Mouse (Mus musculus): ENCODE data around the gene Srsf9. TPM values are rescaled to one million over a fixed set of nuclear protein-coding genes. Genes with fewer than 3 reads are reported as not detected.

Srsf9 gene
- polyA plus RNA-seq, 1 experiment from 2014 or later, result 123 TPM

DNA sequence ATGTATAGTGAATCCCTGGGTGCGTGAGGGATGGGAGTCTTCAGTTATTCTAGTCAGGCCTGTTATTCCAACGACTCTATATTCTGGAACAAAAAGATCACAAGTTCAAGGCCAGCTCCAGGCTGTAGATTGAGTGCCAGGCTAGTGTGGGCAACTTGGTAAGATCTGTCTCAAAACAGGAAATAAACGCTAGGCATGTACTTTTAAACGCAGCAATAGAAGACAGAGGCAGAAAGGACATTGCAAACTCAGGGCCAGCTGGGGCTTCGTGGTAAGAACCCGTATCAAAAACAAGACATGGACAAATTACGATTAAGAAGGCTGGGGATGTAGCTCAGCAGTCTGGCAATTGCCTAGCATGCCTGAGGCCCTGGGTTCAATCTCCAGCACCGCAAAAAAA lies 32.5 kb downstream of the Srsf9 start:
- Histone ChIP-seq H3K36me3 (ENCODE audit: control insufficient read depth, insufficient read depth, low read length) (no peaks in the 10 kb centered on the region), H3K27me3 (ENCODE audit: control insufficient read depth, insufficient read depth, low read length) (no peaks in the 10 kb centered on the region), H3K9ac (replicated peaks; ENCODE audit: low read depth, low read length) (no peak overlapping the region), H3K9me3 (ENCODE audit: control insufficient read depth, low read length) (no peaks in the 10 kb centered on the region), H3K4me2 (ENCODE audit: low read depth, low read length) (no peak overlapping the region), H3K4me1 (ENCODE audit: control insufficient read depth, insufficient read depth, low read length) (no peaks in the 10 kb centered on the region), H3K4me3 (ENCODE audit: low read depth, low read length) (no peak overlapping the region), H3K27ac (ENCODE audit: low read depth, low read length) (no peak overlapping the region)
- WGBS, result 82% methylated on average over 8 of the region's 8 CpGs
- ATAC-seq (ENCODE audit: low read depth), result no peak

DNA sequence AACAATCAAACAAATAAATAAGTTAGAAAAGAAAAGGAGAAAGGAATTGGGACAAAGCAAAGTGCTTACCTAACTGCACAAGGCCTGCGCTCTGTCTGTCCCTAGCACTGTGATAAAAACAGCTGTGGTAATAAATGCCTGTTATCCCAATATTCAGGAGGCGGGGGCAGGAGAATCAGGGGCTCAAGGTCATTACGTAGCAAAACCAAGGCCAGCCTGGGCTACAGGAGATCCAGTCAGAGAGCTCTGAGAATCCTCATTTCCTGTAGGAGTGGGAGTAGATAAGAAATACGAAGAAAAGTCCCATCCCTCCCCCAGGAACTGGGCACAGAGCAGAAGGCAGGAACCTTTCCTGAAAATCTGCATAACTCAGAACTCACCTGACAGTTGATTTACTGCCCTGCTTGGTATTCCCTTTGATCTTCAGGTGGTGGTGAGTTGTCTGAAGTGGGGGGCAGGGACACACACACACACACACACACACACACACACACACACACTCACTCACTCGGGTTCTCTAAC lies 32.9 kb downstream of the Srsf9 start:
- Histone ChIP-seq H3K4me2 (ENCODE audit: low read depth, low read length) (no peak overlapping the region), H3K4me1 (ENCODE audit: control insufficient read depth, insufficient read depth, low read length) (no peaks in the 10 kb centered on the region), H3K9ac (replicated peaks; ENCODE audit: low read depth, low read length) (no peak overlapping the region), H3K9me3 (ENCODE audit: control insufficient read depth, low read length) (no peaks in the 10 kb centered on the region), H3K36me3 (ENCODE audit: control insufficient read depth, insufficient read depth, low read length) (no peaks in the 10 kb centered on the region), H3K4me3 (ENCODE audit: low read depth, low read length) (no peak overlapping the region), H3K27me3 (ENCODE audit: control insufficient read depth, insufficient read depth, low read length) (no peaks in the 10 kb centered on the region), H3K27ac (ENCODE audit: low read depth, low read length) (no peak overlapping the region)
- 59% methylated on average over 5 of the region's 5 CpGs for WGBS
- ATAC-seq (ENCODE audit: low read depth), result no peak

DNA sequence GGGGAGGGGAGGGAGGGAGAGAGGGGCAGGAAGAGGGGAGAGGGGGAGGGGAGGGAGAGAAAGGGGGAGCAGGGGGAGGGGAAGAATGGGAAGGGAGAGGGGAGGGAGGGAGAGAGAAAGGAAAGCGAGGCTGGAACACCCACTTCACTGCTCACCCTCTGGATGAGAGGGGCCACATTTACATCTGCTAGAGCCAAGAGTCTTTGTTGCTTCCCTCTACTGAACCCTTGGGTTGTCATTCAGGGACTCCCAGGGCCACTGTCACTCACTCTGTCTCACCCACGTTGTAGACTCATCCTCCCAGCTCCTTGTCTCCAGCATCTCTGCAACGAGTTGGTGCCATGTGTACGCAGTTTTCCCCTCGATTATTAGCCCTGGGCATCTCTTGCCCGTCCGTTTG lies 35.2 kb downstream of the Srsf9 start:
- 35% methylated on average over 7 of the region's 7 CpGs for WGBS
- ATAC-seq (ENCODE audit: low read depth), result no peak
- H3K27ac ChIP-seq (ENCODE audit: low read depth, low read length), result no peak overlapping the region

DNA sequence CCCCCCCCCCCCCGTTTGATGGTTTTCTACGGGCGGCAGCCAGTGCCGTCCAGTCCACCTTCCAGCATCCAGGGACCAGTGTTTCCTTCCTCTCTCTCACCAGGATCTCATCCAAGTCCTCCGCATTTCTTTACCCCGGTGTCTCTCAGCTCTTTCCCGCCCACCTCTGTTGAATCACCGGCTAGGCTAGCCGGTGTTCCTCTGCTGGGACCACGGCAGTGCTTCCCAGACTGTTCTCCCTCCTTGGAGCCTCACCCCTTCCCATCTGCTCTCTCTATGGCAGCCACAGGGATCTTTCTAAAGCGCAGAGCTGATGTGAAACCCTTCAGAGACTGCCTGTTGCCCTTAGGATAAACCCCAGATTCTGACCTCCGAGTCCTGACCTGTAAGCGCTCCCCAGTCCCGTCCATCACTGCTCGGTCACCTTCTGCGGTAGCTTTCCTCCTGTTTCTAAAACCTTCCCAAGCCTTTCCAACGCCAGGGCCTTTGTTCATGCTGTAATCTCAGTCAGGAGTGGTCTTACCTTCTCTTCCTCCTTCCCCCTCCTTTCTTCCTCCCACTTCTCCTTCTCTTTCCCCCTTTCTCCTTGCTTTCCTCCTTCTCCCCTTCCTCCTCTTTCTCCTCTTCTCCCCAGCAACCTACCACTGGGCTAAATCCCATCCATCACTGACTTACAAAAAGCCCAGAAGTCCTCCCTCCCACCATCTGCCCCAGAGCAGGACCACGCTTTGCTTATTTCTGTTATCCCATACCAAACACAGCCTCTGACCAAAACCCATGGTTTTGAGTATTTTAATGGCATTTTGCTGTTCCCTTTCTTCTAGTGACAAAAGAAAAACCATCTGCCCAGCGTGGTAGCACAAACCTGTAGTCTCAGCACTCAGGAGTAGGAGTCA lies 36.1 kb downstream of the Srsf9 start:
- WGBS, result 12% methylated on average over 19 of the region's 19 CpGs
- Histone ChIP-seq H3K9me3 (ENCODE audit: control insufficient read depth, low read length) (no peaks in the 10 kb centered on the region), H3K4me3 (ENCODE audit: low read depth, low read length) (no peak overlapping the region), H3K9ac (replicated peaks; ENCODE audit: low read depth, low read length) (0 out of 2 replicates have a peak overlapping the region, but pooled peaks have one; percentile 16), H3K4me1 (ENCODE audit: control insufficient read depth, insufficient read depth, low read length) (no peaks in the 10 kb centered on the region), H3K36me3 (ENCODE audit: control insufficient read depth, insufficient read depth, low read length) (no peaks in the 10 kb centered on the region), H3K27me3 (ENCODE audit: control insufficient read depth, insufficient read depth, low read length) (no peaks in the 10 kb centered on the region), H3K4me2 (ENCODE audit: low read depth, low read length) (no peak overlapping the region; the same call in 1 of the 2 replicates), H3K27ac (ENCODE audit: low read depth, low read length) (no peak overlapping the region)
- no peak for ATAC-seq (ENCODE audit: low read depth)

More for the DNA sequence above, 35.2 kb downstream of the Srsf9 start:
- Histone ChIP-seq H3K4me1 (ENCODE audit: control insufficient read depth, insufficient read depth, low read length) (no peaks in the 10 kb centered on the region), H3K4me3 (ENCODE audit: low read depth, low read length) (no peak overlapping the region), H3K4me2 (ENCODE audit: low read depth, low read length) (no peak overlapping the region), H3K9me3 (ENCODE audit: control insufficient read depth, low read length) (no peaks in the 10 kb centered on the region), H3K9ac (replicated peaks; ENCODE audit: low read depth, low read length) (no peak overlapping the region), H3K27me3 (ENCODE audit: control insufficient read depth, insufficient read depth, low read length) (no peaks in the 10 kb centered on the region), H3K36me3 (ENCODE audit: control insufficient read depth, insufficient read depth, low read length) (no peaks in the 10 kb centered on the region)

DNA sequence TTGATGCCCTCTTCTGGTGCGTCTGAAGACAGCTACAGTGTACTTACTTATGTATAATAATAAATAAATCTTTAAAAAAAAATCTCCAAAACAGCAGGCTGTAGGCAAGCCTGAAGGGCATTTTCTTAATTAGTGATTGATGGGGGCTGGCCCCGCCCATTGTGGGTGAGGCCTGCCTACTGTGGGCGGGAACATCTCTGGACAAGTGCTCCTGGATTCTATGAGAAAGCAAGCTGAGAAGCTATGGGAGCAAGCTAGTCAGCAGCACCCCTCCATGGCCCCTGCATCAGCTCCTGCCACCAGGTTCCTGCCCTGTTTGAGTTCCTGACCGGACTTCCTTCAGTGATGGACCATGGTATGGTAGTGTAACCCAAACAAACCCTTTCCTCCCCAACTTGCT lies 37.8 kb downstream of the Srsf9 start:
- no peaks in the 10 kb centered on the region for H3K9me3 ChIP-seq (ENCODE audit: control insufficient read depth, low read length)
- no peak overlapping the region for H3K4me2 ChIP-seq (ENCODE audit: low read depth, low read length)
- 88% methylated on average over 4 of the region's 4 CpGs for WGBS
- no peaks in the 10 kb centered on the region for H3K27me3 ChIP-seq (ENCODE audit: control insufficient read depth, insufficient read depth, low read length)
- H3K36me3 ChIP-seq (ENCODE audit: control insufficient read depth, insufficient read depth, low read length), result no peaks in the 10 kb centered on the region
- no peak overlapping the region for H3K9ac ChIP-seq (replicated peaks; ENCODE audit: low read depth, low read length)
- no peak overlapping the region for H3K4me3 ChIP-seq (ENCODE audit: low read depth, low read length)
- H3K27ac ChIP-seq (ENCODE audit: low read depth, low read length), result no peak overlapping the region
- no peaks in the 10 kb centered on the region for H3K4me1 ChIP-seq (ENCODE audit: control insufficient read depth, insufficient read depth, low read length)
- ATAC-seq (ENCODE audit: low read depth), result no peak

DNA sequence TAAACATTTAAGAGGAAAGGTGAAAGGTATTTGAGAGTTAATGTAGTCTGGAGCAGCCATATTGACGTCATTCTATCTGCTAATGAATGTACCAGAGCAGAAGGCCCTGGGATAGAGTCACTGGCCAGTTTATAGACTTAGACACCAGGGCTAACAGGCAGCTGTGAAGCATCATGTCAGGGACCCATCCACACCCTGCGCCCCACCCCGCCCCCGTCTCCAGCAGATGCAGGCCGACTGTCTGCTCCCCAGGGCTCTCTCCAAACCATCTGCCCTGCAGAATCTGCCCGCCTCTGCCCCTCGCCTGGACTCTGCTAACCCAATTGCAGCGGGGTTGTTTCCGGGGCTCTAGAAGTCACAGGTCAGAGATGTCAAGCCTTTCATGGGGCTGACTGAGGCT lies 44.8 kb downstream of the Srsf9 start:
- Histone ChIP-seq H3K27ac (ENCODE audit: low read depth, low read length) (no peak overlapping the region), H3K4me3 (ENCODE audit: low read depth, low read length) (no peak overlapping the region), H3K9me3 (ENCODE audit: control insufficient read depth, low read length) (no peaks in the 10 kb centered on the region), H3K36me3 (ENCODE audit: control insufficient read depth, insufficient read depth, low read length) (no peaks in the 10 kb centered on the region), H3K9ac (replicated peaks; ENCODE audit: low read depth, low read length) (no peak overlapping the region), H3K4me2 (ENCODE audit: low read depth, low read length) (no peak overlapping the region), H3K4me1 (ENCODE audit: control insufficient read depth, insufficient read depth, low read length) (peaks cover 6% of the 10 kb centered on the region), H3K27me3 (ENCODE audit: control insufficient read depth, insufficient read depth, low read length) (no peaks in the 10 kb centered on the region)
- ATAC-seq (ENCODE audit: low read depth), result no peak
- WGBS, result 19% methylated on average over 9 of the region's 9 CpGs

DNA sequence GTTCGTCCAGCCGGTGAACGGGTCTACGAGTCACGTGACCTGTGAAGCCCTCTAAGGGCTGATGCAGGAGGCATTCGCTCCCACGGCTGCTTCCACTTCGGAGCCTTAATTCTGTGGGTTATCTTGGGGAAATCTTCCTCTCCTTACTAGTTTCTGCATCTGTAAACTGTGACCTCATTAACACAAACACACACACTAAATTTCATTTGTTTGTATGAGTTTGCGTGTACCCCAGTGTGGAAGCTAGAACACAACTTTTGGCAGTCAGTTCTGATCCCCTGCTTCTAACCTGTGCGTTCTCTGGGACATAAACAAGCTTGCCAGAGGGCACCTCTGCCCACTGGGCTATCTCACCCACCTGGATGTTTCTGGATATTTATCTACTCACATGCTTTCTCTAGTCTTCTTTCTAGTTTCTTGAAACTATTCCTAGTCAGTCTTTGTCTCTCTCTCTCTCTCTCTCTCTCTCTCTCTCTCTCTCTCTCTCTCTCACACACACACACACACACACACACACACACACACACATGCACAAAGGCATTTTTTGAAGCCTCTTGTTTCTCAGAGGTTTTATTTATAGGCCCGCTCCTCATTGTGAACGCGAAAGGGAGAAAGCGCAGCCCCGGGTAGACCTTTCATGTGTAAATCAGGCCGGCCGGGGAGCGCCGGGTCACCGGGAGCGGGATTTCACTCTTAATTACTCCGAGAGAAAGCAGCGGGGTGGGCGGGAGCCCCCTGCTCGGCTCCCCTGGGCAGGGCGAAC lies 46.6 kb downstream of the Srsf9 start:
- H3K4me3 ChIP-seq (ENCODE audit: low read depth, low read length), result peak overlapping the region; percentile 26; the same call in 1 of the 2 replicates
- H3K4me2 ChIP-seq (ENCODE audit: low read depth, low read length), result peak overlapping the region; percentile 61
- no peaks in the 10 kb centered on the region for H3K9me3 ChIP-seq (ENCODE audit: control insufficient read depth, low read length)
- peak overlapping the region; percentile 50 for H3K9ac ChIP-seq (replicated peaks; ENCODE audit: low read depth, low read length)
- ATAC-seq (ENCODE audit: low read depth), result peak; percentile 88
- no peaks in the 10 kb centered on the region for H3K27me3 ChIP-seq (ENCODE audit: control insufficient read depth, insufficient read depth, low read length)
- H3K4me1 ChIP-seq (ENCODE audit: control insufficient read depth, insufficient read depth, low read length), result peaks cover 6% of the 10 kb centered on the region
- no peaks in the 10 kb centered on the region for H3K36me3 ChIP-seq (ENCODE audit: control insufficient read depth, insufficient read depth, low read length)
- 4% methylated on average over 26 of the region's 26 CpGs for WGBS
- peak overlapping the region; percentile 55; the same call in 1 of the 2 replicates for H3K27ac ChIP-seq (ENCODE audit: low read depth, low read length)

DNA sequence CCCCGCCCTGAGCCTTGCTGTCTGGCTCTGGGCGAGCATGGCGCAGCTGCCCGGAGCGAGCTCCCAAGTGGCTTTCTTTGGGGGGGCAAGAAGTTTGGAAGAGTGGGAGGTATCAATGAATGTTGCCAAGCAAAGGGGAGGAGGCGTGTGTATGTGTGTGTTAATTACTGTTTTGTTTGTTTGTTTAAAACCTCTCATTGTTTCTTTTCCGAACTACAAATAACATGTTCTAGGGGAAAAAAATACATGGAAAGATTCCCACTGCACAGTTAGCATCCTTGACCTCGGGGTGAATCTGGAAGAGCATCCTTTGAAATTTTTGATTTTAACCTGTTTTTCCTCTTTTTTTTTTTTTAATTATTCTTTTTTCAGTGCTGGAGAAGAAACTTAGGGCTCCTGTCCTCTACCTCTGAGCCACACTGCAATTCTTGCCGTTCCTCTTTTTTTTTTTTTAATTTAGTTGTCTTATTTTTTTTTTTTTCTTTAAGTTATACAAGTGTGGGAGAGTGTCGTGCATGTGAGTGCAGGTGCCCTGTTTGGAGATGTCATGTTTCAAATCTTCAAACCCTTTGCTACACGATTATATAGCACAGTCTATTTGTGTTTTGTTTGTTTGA lies 47.3 kb downstream of the Srsf9 start:
- Histone ChIP-seq H3K9ac (replicated peaks; ENCODE audit: low read depth, low read length) (peak overlapping the region; percentile 50), H3K27me3 (ENCODE audit: control insufficient read depth, insufficient read depth, low read length) (no peaks in the 10 kb centered on the region), H3K9me3 (ENCODE audit: control insufficient read depth, low read length) (no peaks in the 10 kb centered on the region), H3K4me3 (ENCODE audit: low read depth, low read length) (peak overlapping the region; percentile 26; the same call in 1 of the 2 replicates), H3K36me3 (ENCODE audit: control insufficient read depth, insufficient read depth, low read length) (no peaks in the 10 kb centered on the region), H3K4me1 (ENCODE audit: control insufficient read depth, insufficient read depth, low read length) (peaks cover 6% of the 10 kb centered on the region), H3K4me2 (ENCODE audit: low read depth, low read length) (peak overlapping the region; percentile 61), H3K27ac (ENCODE audit: low read depth, low read length) (peak overlapping the region; percentile 55)
- ATAC-seq (ENCODE audit: low read depth), result no peak
- 7% methylated on average over 11 of the region's 11 CpGs for WGBS
